Mouse (Mus musculus): ENCODE data around the gene Drd5. TPM values are rescaled to one million over a fixed set of nuclear protein-coding genes. Genes with fewer than 3 reads are reported as not detected.

Drd5 gene
- polyA plus RNA-seq (2012; rRNA removed), result 0.22 and 0.28 TPM in 2 replicates

DNA sequence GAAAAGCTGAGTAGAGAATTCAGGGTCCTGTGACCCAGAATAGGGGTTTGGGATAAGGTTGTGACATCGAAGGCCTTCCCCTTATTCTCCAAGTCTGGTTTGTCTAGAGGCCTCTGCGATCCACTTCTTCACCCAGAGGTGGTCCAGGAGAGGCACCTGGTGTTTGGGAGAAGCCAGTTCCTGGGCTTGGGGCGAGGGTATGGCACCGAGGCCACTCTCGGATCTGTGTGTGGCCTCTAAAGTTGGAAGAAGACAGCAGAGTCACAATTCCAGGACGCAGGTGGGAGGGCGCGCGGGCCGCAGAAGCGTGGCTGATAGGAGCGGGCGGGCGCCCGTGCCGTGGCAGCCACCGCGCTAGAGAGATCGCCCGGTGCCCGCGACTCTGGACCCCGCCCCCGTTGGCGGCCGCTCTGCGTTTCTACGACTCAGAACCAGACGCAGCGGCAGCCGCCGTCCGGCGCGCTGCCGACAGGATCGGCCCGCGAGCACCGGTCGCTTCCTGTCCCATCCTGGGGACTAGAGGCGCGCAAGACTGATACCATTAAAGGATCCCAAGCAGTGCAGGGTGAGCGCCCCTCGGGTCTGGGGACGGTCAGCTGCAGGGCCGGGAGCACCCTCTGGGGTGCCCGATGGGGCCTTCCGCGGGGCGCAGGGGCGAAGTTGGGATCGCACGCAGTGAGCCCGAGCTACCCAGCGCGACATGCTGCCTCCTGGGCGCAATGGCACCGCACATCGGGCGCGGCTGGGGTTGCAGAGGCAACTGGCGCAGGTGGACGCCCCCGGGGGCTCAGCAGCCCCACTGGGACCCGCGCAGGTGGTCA lies at the start of gene Drd5:
TSS of gene Drd5 (plus strand) at position 402 of the 821 bp plus-strand sequence.
- DNase-seq (ENCODE audit: low read depth), result peak; percentile 25

DNA sequence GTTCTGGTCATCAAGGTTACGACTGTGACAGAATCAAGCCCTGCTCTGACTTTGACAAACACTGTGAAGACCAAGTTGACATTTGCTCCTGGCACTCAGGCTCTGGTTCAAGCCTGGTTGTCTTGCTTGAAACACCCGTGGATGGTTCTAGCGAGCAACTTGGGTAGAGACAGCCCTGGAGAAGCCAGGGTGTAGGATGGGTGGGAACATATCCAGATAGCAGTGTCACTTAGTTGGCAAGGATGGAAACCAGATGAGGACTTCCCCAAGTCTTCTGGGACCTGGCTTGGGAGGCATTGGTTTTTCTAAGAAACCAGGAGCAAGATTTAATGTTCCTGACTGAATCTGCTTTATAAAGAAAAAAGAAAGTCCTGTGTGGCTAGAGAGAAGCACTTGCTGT lies 48.2 kb upstream of the Drd5 start:
- TF ChIP-seq CTCF (IDR thresholded peaks at IDR 0.05; ENCODE audit: borderline replicate concordance, extremely low read depth, insufficient read depth, insufficient read length), result no peak
- TF ChIP-seq POLR2A (IDR thresholded peaks at IDR 0.05; ENCODE audit: borderline replicate concordance, extremely low read depth, insufficient read depth, insufficient read length, poor library complexity, severe bottlenecking), result no peak
- no peak for DNase-seq (ENCODE audit: low read depth)

More for the DNA sequence above, at the start of gene Drd5:
- TF ChIP-seq CTCF (IDR thresholded peaks at IDR 0.05; ENCODE audit: borderline replicate concordance, extremely low read depth, insufficient read depth, insufficient read length), result no peak
- no peak for TF ChIP-seq POLR2A (IDR thresholded peaks at IDR 0.05; ENCODE audit: borderline replicate concordance, extremely low read depth, insufficient read depth, insufficient read length, poor library complexity, severe bottlenecking)

DNA sequence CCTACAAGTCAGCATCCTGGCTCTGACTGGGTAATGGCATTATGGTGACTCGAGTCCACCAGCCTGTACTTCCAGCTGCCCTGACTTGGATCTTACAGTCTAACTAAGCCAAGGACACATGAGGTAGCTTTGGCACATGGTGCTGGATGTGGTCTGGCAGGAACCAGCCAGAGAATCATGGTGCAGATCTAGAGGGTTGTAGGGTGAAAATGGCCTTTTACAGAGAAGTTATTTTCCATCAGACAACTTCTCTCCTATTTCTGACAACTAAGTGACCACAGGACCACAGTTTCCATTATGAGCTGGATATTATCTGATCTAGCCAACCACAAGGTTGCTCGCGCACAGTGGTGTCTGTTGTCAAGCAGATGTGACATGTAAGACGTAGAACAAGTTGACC lies 45.3 kb upstream of the Drd5 start:
- no peak for TF ChIP-seq CTCF (IDR thresholded peaks at IDR 0.05; ENCODE audit: borderline replicate concordance, extremely low read depth, insufficient read depth, insufficient read length)
- TF ChIP-seq POLR2A (IDR thresholded peaks at IDR 0.05; ENCODE audit: borderline replicate concordance, extremely low read depth, insufficient read depth, insufficient read length, poor library complexity, severe bottlenecking), result no peak
- no peak for DNase-seq (ENCODE audit: low read depth)

DNA sequence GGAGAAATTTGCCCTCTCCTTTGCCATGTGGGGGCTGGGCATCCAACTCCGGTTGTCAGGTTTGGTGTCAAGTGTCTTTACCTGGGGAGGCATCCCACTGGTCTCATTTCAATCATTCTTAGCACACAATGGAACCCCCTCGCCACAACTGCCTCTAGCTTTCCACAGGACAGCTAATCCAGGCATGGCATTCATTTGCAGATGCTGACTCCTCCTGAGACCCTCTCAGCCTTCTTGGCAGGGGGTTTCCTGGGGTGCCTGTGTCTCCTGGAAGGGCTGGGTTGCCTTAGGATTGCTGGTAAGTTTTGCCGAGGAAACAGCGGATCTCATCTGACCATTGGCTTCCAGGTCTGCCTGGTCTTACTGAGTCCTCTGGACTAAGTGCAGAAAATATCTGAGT lies 43.4 kb upstream of the Drd5 start, which contains the start of gene Otop1:
TSS of gene Otop1 (plus strand) at position 202 of the 400 bp plus-strand sequence.
- DNase-seq (ENCODE audit: low read depth), result no peak
- TF ChIP-seq CTCF (IDR thresholded peaks at IDR 0.05; ENCODE audit: borderline replicate concordance, extremely low read depth, insufficient read depth, insufficient read length) (no peak), POLR2A (IDR thresholded peaks at IDR 0.05; ENCODE audit: borderline replicate concordance, extremely low read depth, insufficient read depth, insufficient read length, poor library complexity, severe bottlenecking) (no peak)

DNA sequence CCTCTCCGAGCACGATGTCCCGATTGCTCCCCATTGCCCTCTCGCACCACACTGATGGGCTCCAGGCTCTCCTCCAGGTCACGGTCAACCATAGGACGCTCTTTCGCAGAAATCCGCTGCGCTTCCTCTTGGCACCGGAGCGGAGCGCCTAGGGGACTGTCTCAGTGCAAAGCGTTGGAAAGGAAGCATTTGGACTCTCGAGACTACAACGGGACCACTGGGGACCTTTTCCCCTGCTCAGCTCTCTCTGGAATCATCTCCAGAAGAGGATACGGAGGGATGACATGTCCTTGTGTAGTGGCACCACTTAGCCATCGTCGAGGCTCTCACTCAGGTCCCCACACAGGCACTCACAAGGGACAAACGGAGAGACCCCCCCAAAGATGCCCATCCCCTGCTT lies 42.7 kb upstream of the Drd5 start:
- no peak for DNase-seq (ENCODE audit: low read depth)
- TF ChIP-seq POLR2A (IDR thresholded peaks at IDR 0.05; ENCODE audit: borderline replicate concordance, extremely low read depth, insufficient read depth, insufficient read length, poor library complexity, severe bottlenecking), result no peak
- TF ChIP-seq CTCF (IDR thresholded peaks at IDR 0.05; ENCODE audit: borderline replicate concordance, extremely low read depth, insufficient read depth, insufficient read length), result no peak

DNA sequence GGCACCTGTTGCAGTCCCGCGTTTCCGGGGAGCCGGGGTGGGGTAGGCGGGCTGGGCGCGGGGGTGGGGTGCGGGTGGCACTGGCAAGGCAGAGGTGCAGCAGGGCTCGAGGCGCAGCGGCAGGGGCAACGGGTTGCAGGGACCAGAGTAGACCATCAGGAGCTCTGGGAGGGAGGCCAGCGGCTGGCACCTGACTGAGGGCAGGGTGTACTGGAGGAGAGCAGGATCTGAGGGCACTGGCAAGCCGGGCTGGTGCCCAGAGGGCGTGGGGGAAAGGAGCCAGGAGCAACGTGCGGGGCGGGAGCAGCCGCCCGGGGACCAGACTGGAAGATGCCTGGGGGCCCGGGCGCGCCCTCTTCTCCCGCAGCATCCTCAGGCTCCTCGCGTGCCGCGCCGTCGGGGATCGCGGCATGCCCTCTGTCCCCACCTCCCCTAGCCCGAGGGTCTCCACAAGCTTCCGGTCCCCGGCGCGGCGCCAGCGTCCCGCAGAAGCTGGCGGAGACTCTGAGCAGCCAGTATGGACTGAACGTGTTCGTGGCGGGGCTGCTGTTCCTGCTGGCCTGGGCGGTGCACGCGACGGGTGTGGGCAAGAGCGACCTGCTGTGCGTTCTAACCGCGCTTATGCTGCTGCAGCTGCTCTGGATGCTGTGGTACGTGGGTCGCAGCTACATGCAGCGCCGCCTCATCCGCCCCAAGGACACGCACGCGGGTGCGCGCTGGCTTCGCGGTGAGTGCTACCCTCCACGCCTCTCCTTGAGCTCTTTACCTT lies 41.9 kb upstream of the Drd5 start:
- peak; percentile 23 for DNase-seq (ENCODE audit: low read depth)
- TF ChIP-seq CTCF (IDR thresholded peaks at IDR 0.05; ENCODE audit: borderline replicate concordance, extremely low read depth, insufficient read depth, insufficient read length), result no peak
- TF ChIP-seq POLR2A (IDR thresholded peaks at IDR 0.05; ENCODE audit: borderline replicate concordance, extremely low read depth, insufficient read depth, insufficient read length, poor library complexity, severe bottlenecking), result no peak

DNA sequence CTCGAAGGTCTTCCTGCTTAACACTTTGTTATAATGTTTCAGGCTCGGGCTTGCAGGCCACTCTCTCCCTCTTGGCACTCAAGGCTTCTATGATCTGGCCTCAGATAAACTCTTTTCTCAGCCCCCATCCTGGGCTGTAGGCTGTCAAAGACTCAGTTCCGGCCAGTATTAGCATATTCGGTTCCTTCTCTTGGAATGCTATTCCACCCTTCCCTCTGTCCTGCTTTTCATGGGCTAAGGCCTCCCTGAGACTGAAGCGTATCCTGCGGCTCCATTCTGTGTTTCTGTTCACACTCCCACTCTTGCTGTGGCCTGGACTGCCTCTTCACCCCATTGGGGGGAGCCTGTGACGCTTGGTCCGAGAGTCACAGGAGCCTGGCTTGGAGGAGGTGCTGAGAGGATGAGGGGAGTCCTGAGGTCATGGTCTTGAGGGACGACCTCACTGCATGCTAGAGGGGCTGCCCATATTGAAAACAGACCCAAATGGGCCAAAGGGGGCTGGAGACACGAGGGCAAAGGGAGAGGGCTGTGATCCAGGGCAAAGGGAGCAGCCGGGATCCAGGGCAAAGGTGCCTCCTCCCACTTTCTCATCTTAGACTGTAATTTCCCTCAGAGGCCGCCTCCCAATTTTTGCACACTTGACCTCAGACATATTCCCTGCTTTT lies 41.1 kb upstream of the Drd5 start:
- no peak for TF ChIP-seq CTCF (IDR thresholded peaks at IDR 0.05; ENCODE audit: borderline replicate concordance, extremely low read depth, insufficient read depth, insufficient read length)
- no peak for TF ChIP-seq POLR2A (IDR thresholded peaks at IDR 0.05; ENCODE audit: borderline replicate concordance, extremely low read depth, insufficient read depth, insufficient read length, poor library complexity, severe bottlenecking)
- no peak for DNase-seq (ENCODE audit: low read depth)

DNA sequence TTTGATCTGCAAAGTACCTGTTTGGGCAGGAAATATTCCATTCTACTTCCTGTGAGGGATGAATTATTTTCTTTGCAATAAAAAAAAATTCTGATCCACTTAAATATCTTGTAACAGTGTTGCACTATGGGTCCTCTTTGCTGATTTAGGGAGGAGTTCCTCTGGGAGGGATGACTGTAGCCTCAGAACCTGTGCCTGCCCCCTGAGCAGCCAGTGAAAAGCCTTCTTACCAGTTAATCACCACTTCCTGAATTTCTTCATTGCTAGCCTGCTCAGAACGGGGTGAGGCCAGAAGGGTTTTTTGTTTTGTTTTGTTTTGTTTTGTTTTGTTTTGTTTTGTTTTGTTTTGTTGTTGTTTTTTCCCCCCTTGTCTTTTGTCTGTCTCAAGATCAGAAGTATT lies 39.1 kb upstream of the Drd5 start:
- DNase-seq (ENCODE audit: low read depth), result no peak
- TF ChIP-seq POLR2A (IDR thresholded peaks at IDR 0.05; ENCODE audit: borderline replicate concordance, extremely low read depth, insufficient read depth, insufficient read length, poor library complexity, severe bottlenecking) (no peak), CTCF (IDR thresholded peaks at IDR 0.05; ENCODE audit: borderline replicate concordance, extremely low read depth, insufficient read depth, insufficient read length) (no peak)

DNA sequence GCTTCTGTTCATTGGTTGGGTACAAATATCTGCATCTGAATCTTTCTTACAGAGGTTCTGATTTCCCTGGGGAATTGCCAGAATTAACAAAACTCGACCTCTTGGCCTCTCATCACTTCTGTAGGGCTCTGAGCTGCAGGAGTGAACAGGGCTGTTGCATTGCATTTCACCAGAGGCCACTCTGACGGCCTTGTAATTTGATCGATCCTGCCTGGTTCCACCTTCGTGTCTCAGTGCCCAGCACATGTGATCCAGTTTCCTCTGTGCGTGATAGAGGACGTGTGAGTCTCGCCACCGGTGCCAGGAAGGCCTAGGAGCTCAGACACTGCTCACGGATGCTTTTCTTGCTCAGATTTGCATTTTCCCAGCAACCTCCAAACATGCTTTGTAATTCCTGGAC lies 33.4 kb upstream of the Drd5 start:
- TF ChIP-seq POLR2A (IDR thresholded peaks at IDR 0.05; ENCODE audit: borderline replicate concordance, extremely low read depth, insufficient read depth, insufficient read length, poor library complexity, severe bottlenecking), result no peak
- TF ChIP-seq CTCF (IDR thresholded peaks at IDR 0.05; ENCODE audit: borderline replicate concordance, extremely low read depth, insufficient read depth, insufficient read length), result no peak
- DNase-seq (ENCODE audit: low read depth), result no peak

DNA sequence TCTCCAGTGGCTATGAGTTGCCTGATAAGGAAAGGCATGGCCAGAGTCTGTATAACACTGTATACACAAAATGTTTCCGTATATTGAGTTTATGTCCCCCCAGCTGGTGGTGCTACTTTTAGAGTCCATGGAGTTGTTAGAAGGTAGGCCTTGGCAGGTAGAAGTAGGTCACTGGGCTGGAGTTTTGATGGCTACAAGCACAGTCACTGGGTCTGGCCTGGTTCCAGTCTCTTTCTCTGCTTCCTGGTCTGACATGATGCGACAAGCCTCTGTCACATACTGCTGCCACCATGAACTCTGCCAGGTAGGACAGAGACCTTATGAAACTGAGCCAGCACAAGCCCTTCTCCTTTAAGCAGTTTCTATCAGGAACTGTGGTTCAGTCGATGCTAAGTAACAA lies 30.7 kb upstream of the Drd5 start:
- TF ChIP-seq CTCF (IDR thresholded peaks at IDR 0.05; ENCODE audit: borderline replicate concordance, extremely low read depth, insufficient read depth, insufficient read length) (no peak), POLR2A (IDR thresholded peaks at IDR 0.05; ENCODE audit: borderline replicate concordance, extremely low read depth, insufficient read depth, insufficient read length, poor library complexity, severe bottlenecking) (no peak)
- no peak for DNase-seq (ENCODE audit: low read depth)

Measured in brain, embryonic 14.5 days (tissue).